Mouse (Mus musculus) midbrain, embryonic 16.5 days (tissue): ENCODE measurements around the gene Ntpcr. TPM values are rescaled to one million over a fixed set of nuclear protein-coding genes. Genes with fewer than 3 reads are reported as not detected.

Experiments used
- ATAC-seq: fragments of 200-750 bp; cut with Nextera tagmentation; 2 replicates; pipeline ENCODE4 v1.8.0; 2017; ENCODE audit warnings: moderate TSS enrichment
- H3K27ac ChIP-seq: fragments of 300-500 bp; sonication (generic); 2 replicates; pipeline ENCODE4 v1.5.1; 2014; ENCODE audit warnings: mild to moderate bottlenecking, low read length, mixed read lengths
- H3K27me3 ChIP-seq: fragments of 300-500 bp; sonication (generic); 2 replicates; pipeline ENCODE4 v1.6.1; 2014; ENCODE audit warnings: low read depth, low read length, mixed read lengths; ENCODE audit not compliant: control insufficient read depth, insufficient read depth
- H3K36me3 ChIP-seq: fragments of 300-500 bp; sonication (generic); 2 replicates; pipeline ENCODE4 v1.6.1; 2014; ENCODE audit warnings: mild to moderate bottlenecking, low read length, moderate library complexity, mixed read lengths; ENCODE audit not compliant: control insufficient read depth, insufficient read depth
- H3K4me1 ChIP-seq: fragments of 300-500 bp; sonication (generic); 2 replicates; pipeline ENCODE4 v1.6.1; 2014; ENCODE audit warnings: mild to moderate bottlenecking, low read length, mixed read lengths; ENCODE audit not compliant: control insufficient read depth, insufficient read depth
- H3K4me2 ChIP-seq: fragments of 300-500 bp; sonication (generic); 2 replicates; pipeline ENCODE4 v1.6.1; 2014; ENCODE audit warnings: mild to moderate bottlenecking, low read length, mixed read lengths
- H3K4me3 ChIP-seq: fragments of 300-500 bp; sonication (generic); 2 replicates; pipeline ENCODE4 v1.5.1; 2014; ENCODE audit warnings: low read depth, mild to moderate bottlenecking, low read length, moderate library complexity, mixed read lengths
- H3K9ac ChIP-seq: fragments of 300-500 bp; sonication (generic); 2 replicates; pipeline ENCODE4 v1.6.1; 2014; ENCODE audit warnings: low read depth, low read length, mixed read lengths
- H3K9me3 ChIP-seq: fragments of 300-500 bp; sonication (generic); replicated peaks from 2 replicates; pipeline ENCODE4 v1.6.1; 2014; ENCODE audit warnings: mild to moderate bottlenecking, low read length, mixed read lengths; ENCODE audit not compliant: control insufficient read depth, poor library complexity, severe bottlenecking
- WGBS: fragments of 180-500 bp; shearing (Covaris S2); extraction: QIAGEN DNeasy Blood & Tissue Kit; methylation state at CpG from one replicate; pipeline ENCODE4 v1.1.7; 2014; 5-methylcytosine and 5-hydroxymethylcytosine counted together
- polyA plus RNA-seq: library from polyadenylated mRNA; unstranded; fragments of >200 nt; fragmentation: Nextera tagmentation; extraction: Ambion mirVana; gene quantifications from 2 replicates; pipeline ENCODE4 v1.2.1, GENCODE M21; 2015

Ntpcr gene
- 32.2 and 32.8 TPM in 2 replicates for polyA plus RNA-seq

DNA sequence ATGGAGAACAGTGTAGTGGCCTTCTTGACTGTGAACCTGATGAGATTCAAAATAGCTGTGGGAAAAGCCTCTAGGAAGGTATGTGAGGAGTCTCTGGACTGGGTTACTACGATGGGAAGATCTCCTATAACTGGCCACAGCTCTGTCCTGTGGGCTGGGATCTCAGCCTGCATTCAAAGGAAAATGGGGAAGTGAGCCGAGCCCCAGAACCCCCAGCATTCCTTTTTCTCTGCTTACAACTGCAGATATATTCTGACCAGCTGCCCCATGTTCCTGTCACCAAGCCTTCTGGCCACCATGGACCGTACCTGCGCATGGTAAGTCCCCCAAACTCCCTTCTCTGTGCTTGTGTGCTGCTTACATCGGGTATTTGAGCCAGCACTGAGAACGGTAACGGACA lies at the start of gene Ntpcr:
Gene Ntpcr, plus strand, starts transcription at position 218 of the 400 bp plus-strand sequence.
- no peak within 1 kb of the TSS for H3K9ac ChIP-seq
- ATAC-seq = no peak
- no peak within 1 kb of the TSS for H3K4me3 ChIP-seq
- H3K9me3 ChIP-seq = no peaks in the 10 kb centered on the region
- H3K4me2 ChIP-seq = no peak within 1 kb of the TSS
- no peaks in the 10 kb centered on the region for H3K27me3 ChIP-seq
- H3K27ac ChIP-seq = no peak within 1 kb of the TSS
- no peaks in the 10 kb centered on the region for H3K36me3 ChIP-seq
- 87% methylated on average over 7 of the region's 7 CpGs for WGBS
- peaks cover 4% of the 10 kb centered on the region for H3K4me1 ChIP-seq

DNA sequence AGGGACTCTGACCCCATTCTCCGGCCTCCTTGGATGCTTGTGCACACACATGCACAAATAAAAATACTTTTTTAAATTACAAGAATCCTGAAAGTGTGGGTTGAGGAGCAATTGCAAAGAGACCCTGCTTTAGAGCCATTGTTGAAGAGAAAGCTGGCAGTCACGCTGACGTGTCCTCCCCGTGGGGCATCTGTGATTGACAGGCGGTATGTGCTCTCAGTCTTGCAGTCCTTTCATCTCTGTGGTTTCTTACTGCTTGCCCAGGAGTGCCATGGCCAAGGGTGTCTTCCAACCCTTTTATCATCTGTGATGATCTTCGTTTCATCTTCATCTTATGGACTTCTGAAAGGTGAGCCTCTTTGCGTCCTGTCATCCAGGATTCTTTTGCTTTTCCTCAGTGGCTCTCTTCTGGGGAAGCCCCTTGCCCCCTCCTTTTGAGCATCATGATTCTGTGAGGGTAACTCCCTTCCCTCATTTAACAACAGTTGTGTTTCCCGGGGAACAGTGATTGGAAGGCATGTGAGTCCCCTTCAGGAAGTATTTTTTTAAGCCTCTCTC lies 48.8 kb upstream of the Ntpcr start:
- H3K4me1 ChIP-seq = peaks cover 5% of the 10 kb centered on the region; the same call in 1 of the 2 replicates
- no peaks in the 10 kb centered on the region for H3K9me3 ChIP-seq
- no peak for ATAC-seq
- no peak overlapping the region for H3K27ac ChIP-seq
- H3K4me2 ChIP-seq = no peak overlapping the region
- H3K36me3 ChIP-seq = no peaks in the 10 kb centered on the region
- no peaks in the 10 kb centered on the region for H3K27me3 ChIP-seq
- no peak overlapping the region for H3K4me3 ChIP-seq
- H3K9ac ChIP-seq = no peak overlapping the region
- WGBS = 31% methylated on average over 8 of the region's 8 CpGs

- Histone ChIP-seq H3K9ac (no peak overlapping the region), H3K4me2 (no peak overlapping the region), H3K9me3 (no peaks in the 10 kb centered on the region), H3K4me1 (peaks cover 5% of the 10 kb centered on the region; the same call in 1 of the 2 replicates), H3K4me3 (no peak overlapping the region), H3K36me3 (no peaks in the 10 kb centered on the region), H3K27ac (no peak overlapping the region), H3K27me3 (no peaks in the 10 kb centered on the region)
- no peak for ATAC-seq
- WGBS = 79% methylated on average over 6 of the region's 6 CpGs
Measured at GRCm38 (mm10) chr8:125685216-125685760, 44.5 kb upstream of the Ntpcr start.

GRCm38 (mm10) chr8:125686221-125686865 lies 43.4 kb upstream of the Ntpcr start:
- WGBS = 71% methylated on average over 9 of the region's 9 CpGs
- Histone ChIP-seq H3K36me3 (no peaks in the 10 kb centered on the region), H3K4me2 (no peak overlapping the region), H3K4me1 (no peaks in the 10 kb centered on the region), H3K9me3 (no peaks in the 10 kb centered on the region), H3K4me3 (no peak overlapping the region), H3K27ac (no peak overlapping the region), H3K9ac (no peak overlapping the region), H3K27me3 (no peaks in the 10 kb centered on the region)
- no peak for ATAC-seq

GRCm38 (mm10) chr8:125690166-125690915 lies 39.4 kb upstream of the Ntpcr start:
- Histone ChIP-seq H3K27me3 (no peaks in the 10 kb centered on the region), H3K27ac (no peak overlapping the region), H3K4me2 (no peak overlapping the region), H3K36me3 (no peaks in the 10 kb centered on the region), H3K4me1 (no peaks in the 10 kb centered on the region), H3K9ac (no peak overlapping the region), H3K4me3 (no peak overlapping the region), H3K9me3 (no peaks in the 10 kb centered on the region)
- ATAC-seq = no peak
- WGBS = 34% methylated on average over 15 of the region's 15 CpGs

DNA sequence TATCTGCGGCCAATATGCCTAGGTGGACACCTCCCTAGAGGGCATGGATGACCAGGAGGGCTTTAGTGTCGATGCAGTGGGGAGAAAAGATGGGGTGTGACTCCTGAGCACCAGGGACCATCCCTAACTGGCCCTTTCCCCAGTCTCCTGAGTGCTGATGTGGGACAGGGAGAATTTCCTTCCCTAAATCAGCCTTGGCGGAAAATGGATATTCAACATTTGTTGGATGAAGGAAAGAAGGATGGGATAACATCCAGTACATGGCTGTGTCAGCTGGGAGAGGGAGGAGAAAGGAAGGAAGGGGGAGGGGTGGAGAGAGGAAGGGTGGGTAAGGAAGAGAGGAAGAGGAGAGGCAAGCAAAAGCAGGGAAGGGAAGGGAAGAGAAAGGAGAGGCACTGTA lies 38.8 kb upstream of the Ntpcr start:
- Histone ChIP-seq H3K9me3 (no peaks in the 10 kb centered on the region), H3K36me3 (no peaks in the 10 kb centered on the region), H3K4me3 (no peak overlapping the region), H3K27ac (no peak overlapping the region), H3K9ac (no peak overlapping the region), H3K4me1 (no peaks in the 10 kb centered on the region), H3K4me2 (no peak overlapping the region), H3K27me3 (no peaks in the 10 kb centered on the region)
- 78% methylated on average over 3 of the region's 3 CpGs for WGBS
- no peak for ATAC-seq

GRCm38 (mm10) chr8:125692447-125692846 lies 37.3 kb upstream of the Ntpcr start:
- no peak overlapping the region for H3K27ac ChIP-seq
- no peak overlapping the region for H3K9ac ChIP-seq
- H3K27me3 ChIP-seq = no peaks in the 10 kb centered on the region
- WGBS = 48% methylated on average over 5 of the region's 5 CpGs
- H3K4me1 ChIP-seq = no peaks in the 10 kb centered on the region
- H3K36me3 ChIP-seq = no peaks in the 10 kb centered on the region
- H3K9me3 ChIP-seq = no peaks in the 10 kb centered on the region
- H3K4me3 ChIP-seq = no peak overlapping the region
- no peak for ATAC-seq
- H3K4me2 ChIP-seq = no peak overlapping the region

DNA sequence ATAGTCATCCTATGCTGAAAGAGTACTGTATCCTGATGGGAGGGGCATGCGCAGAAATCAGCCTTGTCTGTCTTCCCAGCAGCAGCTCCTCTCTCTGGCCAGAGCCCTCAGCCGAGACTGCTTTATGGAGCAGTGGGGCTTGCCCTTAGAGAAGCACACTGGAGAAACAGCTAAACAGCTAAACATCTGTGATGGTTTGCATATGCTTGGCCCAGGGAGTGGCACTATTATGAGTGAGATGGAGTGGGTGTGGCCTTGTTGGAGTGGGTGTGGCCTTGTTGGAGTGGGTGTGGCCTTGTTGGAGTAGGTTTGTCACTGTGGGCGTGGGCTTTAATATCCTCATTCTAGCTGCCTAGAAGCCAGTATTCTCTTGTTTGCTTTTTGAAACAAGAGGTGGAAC lies 36.6 kb upstream of the Ntpcr start:
- 83% methylated on average over 3 of the region's 3 CpGs for WGBS
- Histone ChIP-seq H3K36me3 (no peaks in the 10 kb centered on the region), H3K4me3 (no peak overlapping the region), H3K9me3 (no peaks in the 10 kb centered on the region), H3K4me1 (no peaks in the 10 kb centered on the region), H3K27me3 (no peaks in the 10 kb centered on the region), H3K9ac (no peak overlapping the region), H3K4me2 (no peak overlapping the region), H3K27ac (no peak overlapping the region)
- no peak for ATAC-seq

DNA sequence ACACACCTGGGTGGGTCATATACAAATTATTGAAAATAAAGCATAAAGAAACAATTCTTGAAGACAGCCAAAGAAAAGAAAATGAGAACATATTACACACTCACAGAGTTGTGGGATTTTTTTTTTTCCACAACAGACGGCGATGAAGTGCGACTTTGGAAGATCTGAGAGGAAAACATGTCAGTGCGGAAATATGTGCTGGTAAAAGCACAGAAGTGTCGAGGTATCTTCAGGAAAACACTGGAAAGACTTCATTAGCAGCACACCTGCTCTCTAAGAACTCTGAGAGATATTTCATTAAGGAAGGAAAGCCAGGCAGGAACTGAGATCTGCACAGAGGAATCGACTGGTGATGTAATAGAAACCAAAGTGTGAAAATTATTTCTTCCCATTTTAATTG lies 33.8 kb upstream of the Ntpcr start:
- Histone ChIP-seq H3K4me2 (no peak overlapping the region), H3K27me3 (no peaks in the 10 kb centered on the region), H3K9me3 (0 out of 2 replicates have a peak, but pooled peaks cover 6% of the 10 kb centered on the region), H3K9ac (no peak overlapping the region), H3K4me3 (no peak overlapping the region), H3K27ac (no peak overlapping the region), H3K4me1 (no peaks in the 10 kb centered on the region), H3K36me3 (no peaks in the 10 kb centered on the region)
- WGBS = 88% methylated on average over 6 of the region's 6 CpGs
- no peak for ATAC-seq
